Mouse (Mus musculus) bone marrow, adult 2 months (tissue): Measurements from ENCODE around the gene Atg16l2. TPM values are rescaled to one million over a fixed set of nuclear protein-coding genes. Genes with fewer than 3 reads are reported as not detected.

Source experiments
- H3K27ac ChIP-seq: fragments of 200-500 bp; 2 replicates; pipeline ENCODE4 v1.5.1; 2012; ENCODE audit warnings: low read depth, mild to moderate bottlenecking, control low read depth, inconsistent platforms, low read length; ENCODE audit not compliant: control insufficient read depth, poor library complexity, insufficient read depth
- H3K4me1 ChIP-seq: fragments of 200-500 bp; 2 replicates; pipeline ENCODE4 v1.6.1; 2011; ENCODE audit warnings: low read length; ENCODE audit not compliant: control insufficient read depth, insufficient read depth
- H3K4me3 ChIP-seq: fragments of 200-500 bp; replicated peaks from 2 replicates; pipeline ENCODE3; 2011; ENCODE audit warnings: mild to moderate bottlenecking, low read depth, low read length, control low read depth; ENCODE audit not compliant: control insufficient read depth
- CTCF ChIP-seq: fragments of 200-500 bp; IDR thresholded peaks from 2 replicates; pipeline ENCODE4 v1.5.1; 2011; ENCODE audit warnings: low read length, control low read depth; ENCODE audit not compliant: control insufficient read depth, insufficient read depth
- POLR2A ChIP-seq: fragments of 200-500 bp; IDR thresholded peaks from 2 replicates; pipeline ENCODE4 v1.6.1; 2011; ENCODE audit warnings: low read depth, mild to moderate bottlenecking, control low read depth, low read length, borderline replicate concordance; ENCODE audit not compliant: control insufficient read depth
- WGBS: fragments of 180-500 bp; shearing (Covaris S2); methylation state at CpG from one replicate; pipeline ENCODE4 v1.1.7; 2018; 5-methylcytosine and 5-hydroxymethylcytosine counted together
- polyA plus RNA-seq: library from polyadenylated mRNA; stranded (reverse); fragments of >200 nt; gene quantifications from 2 replicates; pipeline ENCODE4 v1.2.4, GENCODE M21; 2011; ENCODE audit warnings: low replicate concordance; ENCODE audit not compliant: missing spikeins, insufficient read depth, insufficient read length

Atg16l2 gene
- polyA plus RNA-seq, 1 experiment, result 38.6 TPM

DNA sequence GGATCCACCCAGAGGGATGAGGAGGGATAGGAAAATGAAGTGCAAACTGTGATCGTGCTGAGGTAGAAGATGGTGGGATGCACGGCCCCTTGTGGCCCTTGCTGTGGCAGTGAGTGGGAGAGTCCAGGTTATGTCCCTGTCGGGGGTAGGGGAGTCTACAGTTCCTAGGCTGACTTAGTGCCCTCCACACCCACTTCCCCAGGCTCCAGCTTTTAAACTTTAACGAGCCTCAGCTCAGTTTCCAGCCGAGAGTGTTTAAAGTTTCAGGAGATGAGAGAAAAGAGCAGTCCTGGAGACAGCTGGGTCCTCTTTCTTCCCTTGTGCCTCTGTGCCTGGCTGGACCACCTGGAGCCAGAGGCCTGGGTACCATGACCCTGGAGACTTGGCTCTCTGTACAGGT is 25.2 kb upstream of the Atg16l2 start:
- WGBS, result 76% methylated on average over 5 of the region's 5 CpGs

DNA sequence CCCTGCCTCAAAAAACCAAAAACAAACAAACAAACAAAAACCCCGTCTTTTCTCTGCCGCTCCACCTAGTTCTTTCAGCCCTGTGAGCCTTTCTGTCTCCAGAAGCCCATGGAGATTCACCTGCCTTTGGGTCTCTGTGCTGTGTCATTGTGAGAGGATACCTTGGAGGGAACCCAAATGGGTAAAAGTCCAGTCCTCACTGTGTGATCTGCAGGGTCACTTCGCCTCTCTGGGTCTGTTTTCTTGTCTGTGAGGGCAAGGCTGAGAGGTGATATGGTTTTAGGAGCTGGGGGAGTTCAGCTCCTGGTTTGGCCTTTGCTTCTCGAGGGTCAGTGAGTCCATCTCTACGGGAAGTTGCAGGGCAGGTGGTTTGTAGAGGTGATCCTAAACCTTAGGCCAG is 24.0 kb upstream of the Atg16l2 start:
- Histone ChIP-seq H3K4me3 (no peak overlapping the region), H3K4me1 (no peaks in the 10 kb centered on the region; the same call in 1 of the 2 replicates), H3K27ac (no peak overlapping the region)
- TF ChIP-seq CTCF (no peak), POLR2A (no peak)
- WGBS, result 83% methylated on average over 5 of the region's 5 CpGs

More for the DNA sequence above, 25.2 kb upstream of the Atg16l2 start:
- Histone ChIP-seq H3K4me1 (no peaks in the 10 kb centered on the region; the same call in 1 of the 2 replicates), H3K27ac (no peak overlapping the region), H3K4me3 (no peak overlapping the region)
- TF ChIP-seq CTCF (no peak), POLR2A (no peak)

DNA sequence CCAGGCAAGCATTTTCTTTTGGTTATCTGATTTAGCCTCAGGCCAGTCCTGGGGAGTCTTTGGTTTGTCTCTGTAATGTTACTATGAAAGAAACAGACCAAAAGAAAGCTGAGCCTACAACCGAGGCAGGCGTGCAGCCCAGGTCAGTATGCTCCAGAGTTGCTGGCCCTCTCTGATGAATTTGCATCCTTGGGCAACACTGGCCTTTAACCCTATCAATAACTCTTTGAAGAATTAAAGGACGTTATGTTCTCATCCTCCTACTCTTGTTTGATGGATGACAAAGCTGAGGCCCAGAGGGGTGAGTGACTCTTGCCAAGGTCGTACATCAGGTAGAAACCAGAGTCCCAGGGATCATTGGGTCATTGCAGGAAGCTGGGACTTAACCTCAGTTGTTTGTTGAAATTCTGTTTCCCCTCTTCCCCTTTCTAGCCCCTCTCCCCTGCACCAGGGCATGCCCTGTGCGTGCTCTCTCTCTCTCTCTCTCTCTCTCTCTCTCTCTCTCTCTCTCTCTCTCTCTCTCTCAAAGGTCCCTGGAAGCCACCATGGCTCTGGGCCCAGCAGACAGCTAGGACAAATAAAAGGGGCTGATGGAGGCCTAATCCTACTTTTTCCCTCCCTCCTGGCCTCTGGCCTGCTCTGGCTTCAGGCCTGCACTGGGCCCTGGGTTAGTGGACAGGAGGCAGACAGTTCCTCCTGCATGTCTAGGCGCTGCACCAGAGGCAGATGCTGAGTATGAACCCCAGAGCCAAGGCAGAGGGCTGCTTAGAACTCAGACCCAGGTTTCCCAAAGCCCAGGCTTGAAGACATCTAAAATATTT is 22.3 kb upstream of the Atg16l2 start:
- TF ChIP-seq CTCF (no peak), POLR2A (no peak)
- Histone ChIP-seq H3K4me1 (no peaks in the 10 kb centered on the region; the same call in 1 of the 2 replicates), H3K27ac (no peak overlapping the region), H3K4me3 (no peak overlapping the region)
- 52% methylated on average over 6 of the region's 6 CpGs for WGBS

DNA sequence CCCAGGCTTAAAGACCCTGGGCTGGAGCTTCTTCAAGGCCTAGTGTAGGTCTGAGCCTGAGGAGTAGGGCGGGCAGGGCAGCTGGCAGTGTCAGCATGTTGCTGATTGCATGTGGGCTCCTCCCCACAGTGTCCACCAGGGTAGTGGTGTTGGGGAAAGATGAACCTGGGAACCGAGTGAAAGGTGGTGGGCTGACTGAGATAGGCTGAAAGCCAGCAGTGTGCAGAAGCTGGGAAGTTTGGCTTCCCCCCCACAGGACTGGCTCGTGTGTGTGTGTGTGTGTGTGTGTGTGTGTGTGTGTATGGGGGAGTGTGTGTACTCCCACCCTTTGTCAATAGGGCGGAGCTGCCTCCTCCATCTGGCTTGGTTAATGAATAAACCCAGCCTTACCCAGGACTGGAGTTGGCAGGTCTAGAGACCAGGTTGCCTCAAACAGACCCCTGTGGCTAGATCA is 21.1 kb upstream of the Atg16l2 start:
- Histone ChIP-seq H3K4me1 (no peaks in the 10 kb centered on the region; the same call in 1 of the 2 replicates), H3K27ac (peak overlapping the region; percentile 4; the same call in 1 of the 2 replicates), H3K4me3 (peak overlapping the region; percentile 36)
- WGBS, result 47% methylated on average over 4 of the region's 4 CpGs
- TF ChIP-seq CTCF (peak; percentile 16; the same call in 1 of the 2 replicates), POLR2A (no peak)

DNA sequence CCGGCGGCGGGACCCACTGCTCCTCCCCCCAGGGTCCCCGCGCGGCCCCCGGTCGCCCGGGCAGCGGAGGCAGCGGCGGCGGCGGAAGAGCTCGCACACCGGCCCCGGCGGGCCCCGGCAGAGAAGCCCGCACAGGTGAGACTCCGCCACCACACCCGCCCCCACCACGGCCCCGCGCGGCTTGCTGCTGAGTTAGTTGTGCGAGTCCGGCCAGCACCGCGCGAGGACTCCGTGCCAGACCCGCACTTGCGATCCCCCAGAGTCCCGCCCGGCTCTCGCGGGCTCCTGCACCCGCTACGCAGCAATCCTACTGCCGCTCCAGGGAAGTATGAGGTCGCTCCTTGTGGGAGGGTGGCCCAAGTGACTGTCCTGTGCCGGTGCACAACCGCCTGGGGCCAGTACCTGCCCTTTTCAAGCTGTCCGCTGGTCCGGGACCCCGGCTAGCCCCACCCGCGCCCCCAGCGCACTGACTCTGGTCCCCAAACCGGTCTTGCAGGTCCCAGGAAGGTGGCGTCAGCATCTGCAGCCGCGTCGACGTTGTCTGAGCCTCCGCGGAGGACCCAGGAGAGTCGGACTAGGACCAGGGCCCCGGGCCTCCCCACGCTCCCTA is 19.3 kb upstream of the Atg16l2 start:
- peak overlapping the region; percentile 69 for H3K4me3 ChIP-seq
- TF ChIP-seq CTCF, result no peak
- TF ChIP-seq POLR2A, result no peak; the same call in 1 of the 2 replicates
- WGBS, result 1% methylated on average over 59 of the region's 61 CpGs
- H3K4me1 ChIP-seq, result no peaks in the 10 kb centered on the region; the same call in 1 of the 2 replicates
- H3K27ac ChIP-seq, result peak overlapping the region; percentile 54; the same call in 1 of the 2 replicates

DNA sequence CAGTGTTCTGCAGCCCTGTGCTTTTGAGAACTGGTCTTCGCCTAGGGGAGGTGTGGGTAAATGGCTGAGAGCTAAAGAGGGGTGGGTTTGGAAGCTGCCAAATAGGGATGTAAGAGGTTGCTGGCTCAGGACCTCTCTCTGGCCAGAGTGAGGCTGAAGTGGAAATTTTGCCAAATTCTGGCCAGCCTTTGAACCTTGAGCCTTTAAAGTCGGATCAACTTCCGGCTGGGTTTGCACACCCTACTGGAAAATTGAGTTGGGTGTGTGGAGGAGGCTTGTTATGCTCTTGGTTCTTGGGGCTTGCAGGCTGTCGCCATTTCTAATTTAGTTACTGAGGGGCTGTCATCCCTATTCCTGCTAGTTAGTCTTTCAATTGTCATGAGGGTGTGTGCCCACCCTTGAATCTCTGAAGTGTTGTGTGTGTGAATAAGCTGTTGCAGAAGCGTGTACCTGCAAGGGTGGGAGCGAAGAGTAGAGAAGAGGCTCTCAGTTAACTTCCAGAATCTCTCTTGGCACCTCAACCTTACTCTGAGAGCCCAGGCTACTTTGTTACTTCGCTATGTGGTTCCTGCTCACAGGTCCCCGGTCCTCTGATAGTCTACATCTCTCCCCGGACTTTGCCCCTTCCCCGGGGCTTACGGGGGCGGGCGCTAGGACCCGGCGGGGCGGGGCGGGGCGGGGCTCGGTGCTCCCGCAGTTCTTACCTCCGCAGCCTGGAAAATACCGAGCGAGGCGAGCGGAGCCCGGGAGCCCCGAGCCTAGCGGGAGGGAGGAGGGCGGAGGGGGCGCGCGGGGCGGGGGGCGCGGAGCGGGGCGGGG is 18.6 kb upstream of the Atg16l2 start:
- H3K4me1 ChIP-seq, result peaks cover 2% of the 10 kb centered on the region
- TF ChIP-seq POLR2A (no peak), CTCF (no peak)
- 0 out of 2 replicates have a peak overlapping the region, but pooled peaks have one; percentile 0 for H3K27ac ChIP-seq
- 9% methylated on average over 21 of the region's 37 CpGs for WGBS
- peak overlapping the region; percentile 25 for H3K4me3 ChIP-seq

DNA sequence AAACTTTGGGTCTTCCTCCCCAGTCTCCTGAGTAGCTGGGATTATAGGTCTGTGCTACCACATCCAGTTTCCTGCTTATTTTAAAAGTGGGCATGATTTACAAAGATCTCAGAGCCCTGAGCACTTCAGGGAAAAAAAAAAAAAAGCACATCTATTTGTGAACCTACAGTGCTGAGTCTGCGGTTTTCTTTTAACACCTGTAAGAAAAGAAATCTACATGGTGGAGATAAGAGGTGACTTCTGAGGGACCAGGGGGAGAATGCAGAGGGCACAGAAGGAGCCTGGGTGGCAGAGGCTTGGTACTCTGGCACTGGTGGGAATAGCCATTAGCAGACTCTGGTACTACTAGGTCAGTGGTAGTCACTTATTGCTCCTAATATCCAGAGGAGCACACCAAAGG is 17.7 kb upstream of the Atg16l2 start:
- no peak overlapping the region for H3K4me3 ChIP-seq
- peaks cover 2% of the 10 kb centered on the region for H3K4me1 ChIP-seq
- no peak for TF ChIP-seq CTCF
- TF ChIP-seq POLR2A, result no peak
- no peak overlapping the region for H3K27ac ChIP-seq
- WGBS, result 50% methylated on average over 1 of the region's 1 CpGs

DNA sequence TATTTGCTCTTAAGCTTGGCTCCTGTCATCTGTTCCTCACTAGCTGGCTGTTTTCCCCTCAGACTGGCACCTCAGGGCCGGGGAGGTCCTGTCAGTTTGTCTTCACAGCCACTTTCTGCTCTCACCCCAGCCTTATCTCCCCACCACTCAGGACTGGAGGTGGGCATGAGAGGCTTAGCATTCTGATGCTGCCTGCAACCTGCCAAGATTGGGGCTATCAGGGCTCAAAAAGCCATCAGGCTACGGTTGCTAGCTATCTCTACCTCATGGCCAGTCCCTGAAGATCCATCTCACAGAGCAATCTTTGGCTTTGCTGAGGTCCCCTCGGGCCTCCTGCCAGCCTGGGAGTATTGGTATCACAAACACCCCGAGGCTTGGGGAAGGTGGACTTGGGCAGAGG is 16.8 kb upstream of the Atg16l2 start:
- H3K4me3 ChIP-seq, result no peak overlapping the region
- H3K27ac ChIP-seq, result peak overlapping the region; percentile 30
- peaks cover 2% of the 10 kb centered on the region for H3K4me1 ChIP-seq
- 63% methylated on average over 4 of the region's 4 CpGs for WGBS
- TF ChIP-seq CTCF (no peak), POLR2A (no peak)
